Mouse (Mus musculus): Measurements from ENCODE around the gene Olfr788. TPM values are rescaled to one million over a fixed set of nuclear protein-coding genes. Genes with fewer than 3 reads are reported as not detected.

Olfr788 gene
- total RNA-seq (2012; rRNA removed): not detected in 2 replicates
- total RNA-seq (2014; rRNA removed): not detected in 2 replicates
- polyA plus RNA-seq (2012; ENCODE audit: insufficient read length, low read depth): not detected in 2 replicates

- in situ Hi-C loops (cut with MboI; ENCODE audit: low pct_ligation_motif_present, low pct_unique_long_range_greater_than_20kb, low sequenced_read_pairs): no loop called here
Measured at GRCm38 (mm10) chr10:129470698-129471097, at the start of gene Olfr788. TSS of gene Olfr788 (plus strand) at chr10:129470998.

DNA sequence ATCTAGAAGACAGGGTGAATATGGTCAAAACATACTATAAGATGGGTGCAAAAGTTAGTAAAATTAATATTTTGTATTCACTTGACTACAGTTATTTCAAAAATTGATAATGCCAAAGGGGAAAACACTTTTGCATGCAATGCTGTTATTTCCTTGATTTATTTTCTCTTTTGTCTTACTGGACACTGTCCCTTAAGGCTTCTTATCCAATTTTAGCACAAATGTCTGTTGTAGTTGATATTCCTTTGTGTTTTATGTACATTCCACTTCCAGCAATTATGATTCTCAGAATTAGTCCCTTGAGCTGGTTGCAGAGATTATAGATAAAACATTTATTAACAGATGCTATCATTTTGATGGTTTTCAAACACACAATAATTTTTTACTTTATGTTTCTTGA, 43.8 kb upstream of the Olfr788 start, which contains the start of gene Olfr786:
TSS of gene Olfr786 (plus strand) at position 301 of the 400 bp plus-strand sequence.
- no peaks in the 10 kb centered on the region for H3K79me2 ChIP-seq (replicated peaks; ENCODE audit: control insufficient read depth, extremely low read depth, insufficient read depth, poor library complexity, severe bottlenecking)
- no peak within 1 kb of the TSS for H3K4me2 ChIP-seq (ENCODE audit: insufficient read depth, low read depth, poor library complexity, severe bottlenecking)
- no peak for DNase-seq (ENCODE audit: extremely low read depth)
- H3K36me3 ChIP-seq (replicated peaks in 1 of 2; ENCODE audit: control insufficient read depth in 1 of 2, insufficient read depth in 1 of 2, low read length in 1 of 2): no peaks in the 10 kb centered on the region
- H3K9ac ChIP-seq (ENCODE audit: insufficient read depth, low read depth): no peak within 1 kb of the TSS
- dilution Hi-C loops (cut with MboI; ENCODE audit: extremely low pct_ligation_motif_present, extremely low pct_unique_long_range_greater_than_20kb, low sequenced_read_pairs) (no loop called here), in situ Hi-C loops (cut with MboI; ENCODE audit: low pct_ligation_motif_present, low pct_unique_long_range_greater_than_20kb, low sequenced_read_pairs) (no loop called here)
- H3K27me3 ChIP-seq (replicated peaks): no peaks in the 10 kb centered on the region
- no peaks in the 10 kb centered on the region for H3K9me3 ChIP-seq (replicated peaks; ENCODE audit: low read length)
- TF ChIP-seq MXI1 (IDR thresholded peaks at IDR 0.05; ENCODE audit: low read depth, low read length): no peak
- TF ChIP-seq ZKSCAN1 (IDR thresholded peaks at IDR 0.05; ENCODE audit: borderline replicate concordance, low read depth, low read length): no peak
- no peak for TF ChIP-seq TCF12 (IDR thresholded peaks at IDR 0.05; ENCODE audit: low read depth, low read length)
- TF ChIP-seq TBP (conservative IDR thresholded peaks at IDR 0.05; ENCODE audit: low read depth, low read length): no peak
- TF ChIP-seq RCOR1 (conservative IDR thresholded peaks at IDR 0.05; ENCODE audit: low read depth, low read length): no peak
- TF ChIP-seq CHD1 (IDR thresholded peaks at IDR 0.05; ENCODE audit: low read depth, low read length): no peak
- no peak for TF ChIP-seq UBTF (IDR thresholded peaks at IDR 0.05; ENCODE audit: low read depth, low read length)
- TF ChIP-seq ZMIZ1 (IDR thresholded peaks at IDR 0.05; ENCODE audit: low read depth, low read length): no peak
- TF ChIP-seq MAX (IDR thresholded peaks at IDR 0.05; ENCODE audit: low read length): no peak
- TF ChIP-seq PAX5 (IDR thresholded peaks at IDR 0.05; ENCODE audit: low read length): no peak
- TF ChIP-seq POLR2AphosphoS2 (IDR thresholded peaks at IDR 0.05; ENCODE audit: low read depth, low read length): no peak
- TF ChIP-seq SIN3A (IDR thresholded peaks at IDR 0.05; ENCODE audit: low read length): no peak
- no peak for TF ChIP-seq IRF4 (IDR thresholded peaks at IDR 0.05; ENCODE audit: low read depth, low read length)
- TF ChIP-seq CHD2 (IDR thresholded peaks at IDR 0.05; ENCODE audit: low read length): no peak
- no peak for TF ChIP-seq ELF1 (IDR thresholded peaks at IDR 0.05; ENCODE audit: low read depth, low read length)
- TF ChIP-seq NRF1 (IDR thresholded peaks at IDR 0.05; ENCODE audit: low read depth, low read length): no peak
- TF ChIP-seq MAZ (IDR thresholded peaks at IDR 0.05; ENCODE audit: low read depth, low read length): no peak
- no peak for TF ChIP-seq ZC3H11A (IDR thresholded peaks at IDR 0.05; ENCODE audit: low read depth, low read length)
- no peak within 1 kb of the TSS for H3K27ac ChIP-seq (ENCODE audit: insufficient read depth, low read depth)
- no peaks in the 10 kb centered on the region for H3K4me1 ChIP-seq (ENCODE audit: control insufficient read depth in 1 of 2, insufficient read depth in 2 of 2)
- H3K4me3 ChIP-seq (replicated peaks in 1 of 3; ENCODE audit: low read depth in 2 of 3, low read length in 2 of 3, poor library complexity in 1 of 3): no peak within 1 kb of the TSS

More at GRCm38 (mm10) chr10:129470698-129471097, at the start of gene Olfr788:
- Histone ChIP-seq H3K9me3 (replicated peaks; ENCODE audit: low read length) (no peaks in the 10 kb centered on the region), H3K4me3 (replicated peaks in 1 of 3; ENCODE audit: low read depth in 2 of 3, low read length in 2 of 3, poor library complexity in 1 of 3) (no peak within 1 kb of the TSS), H3K27ac (ENCODE audit: insufficient read depth, low read depth) (no peak within 1 kb of the TSS), H3K4me1 (ENCODE audit: control insufficient read depth in 1 of 2, insufficient read depth in 2 of 2) (no peaks in the 10 kb centered on the region), H3K27me3 (replicated peaks) (no peaks in the 10 kb centered on the region), H3K9ac (ENCODE audit: insufficient read depth, low read depth) (no peak within 1 kb of the TSS), H3K79me2 (replicated peaks; ENCODE audit: control insufficient read depth, extremely low read depth, insufficient read depth, poor library complexity, severe bottlenecking) (no peaks in the 10 kb centered on the region), H3K4me2 (ENCODE audit: insufficient read depth, low read depth, poor library complexity, severe bottlenecking) (no peak within 1 kb of the TSS), H3K36me3 (replicated peaks in 1 of 2; ENCODE audit: control insufficient read depth in 1 of 2, insufficient read depth in 1 of 2, low read length in 1 of 2) (no peaks in the 10 kb centered on the region)
- no peak for DNase-seq (ENCODE audit: extremely low read depth)
- dilution Hi-C loops (cut with MboI; ENCODE audit: extremely low pct_ligation_motif_present, extremely low pct_unique_long_range_greater_than_20kb, low sequenced_read_pairs): no loop called here
- TF ChIP-seq ZKSCAN1 (IDR thresholded peaks at IDR 0.05; ENCODE audit: borderline replicate concordance, low read depth, low read length): no peak
